Mouse (Mus musculus) neural tube, embryonic 12.5 days (tissue): Measurements from ENCODE around the gene Olfr1133. TPM values are rescaled to one million over a fixed set of nuclear protein-coding genes. Genes with fewer than 3 reads are reported as not detected.
"Not testable (repeated sequence)": the region's sequence is repeated elsewhere in the genome, so short reads cannot be mapped to it uniquely, and the experiment has no call there.

Experiments
- ATAC-seq: fragments of 200-750 bp; cut with Nextera tagmentation; 2 replicates; pipeline ENCODE4 v1.8.0; 2017; ENCODE audit warnings: low read depth, mild to moderate bottlenecking, moderate TSS enrichment, moderate library complexity; ENCODE audit not compliant: low FRiP score
- H3K27ac ChIP-seq: fragments of 300-500 bp; sonication (generic); 2 replicates; pipeline ENCODE4 v1.5.1; 2016
- H3K27me3 ChIP-seq: fragments of 300-500 bp; sonication (generic); replicated peaks from 2 replicates; pipeline ENCODE4 v1.6.1; 2016; ENCODE audit warnings: mild to moderate bottlenecking
- H3K36me3 ChIP-seq: fragments of 300-500 bp; sonication (generic); 2 replicates; pipeline ENCODE4 v1.6.1; 2016; ENCODE audit warnings: mild to moderate bottlenecking
- H3K4me1 ChIP-seq: fragments of 300-500 bp; sonication (generic); 2 replicates; pipeline ENCODE4 v1.6.1; 2016
- H3K4me2 ChIP-seq: fragments of 300-500 bp; sonication (generic); replicated peaks from 2 replicates; pipeline ENCODE4 v1.6.1; 2016; ENCODE audit warnings: mild to moderate bottlenecking
- H3K4me3 ChIP-seq: fragments of 300-500 bp; sonication (generic); 2 replicates; pipeline ENCODE4 v1.5.1; 2016
- H3K9ac ChIP-seq: fragments of 300-500 bp; sonication (generic); 2 replicates; pipeline ENCODE4 v1.6.1; 2016; ENCODE audit warnings: mild to moderate bottlenecking
- H3K9me3 ChIP-seq: fragments of 300-500 bp; sonication (generic); 2 replicates; pipeline ENCODE4 v1.6.1; 2016; ENCODE audit warnings: mild to moderate bottlenecking
- WGBS: fragments of 180-500 bp; shearing (Covaris S2); methylation state at CpG from one replicate; pipeline ENCODE4 v1.1.7; 2016; 5-methylcytosine and 5-hydroxymethylcytosine counted together
- polyA plus RNA-seq: library from polyadenylated mRNA; unstranded; fragments of >200 nt; fragmentation: Nextera tagmentation; extraction: Ambion mirVana; gene quantifications from 2 replicates; pipeline ENCODE4 v1.2.1, GENCODE M21; 2016

The Olfr1133 gene
- not detected in 2 replicates for polyA plus RNA-seq

- H3K9ac ChIP-seq: no peak within 1 kb of the TSS
- no peak for ATAC-seq
- H3K4me2 ChIP-seq: no peak within 1 kb of the TSS
- H3K27me3 ChIP-seq: no peaks in the 10 kb centered on the region
- H3K27ac ChIP-seq: no peak within 1 kb of the TSS
- no peaks in the 10 kb centered on the region for H3K36me3 ChIP-seq
- no peaks in the 10 kb centered on the region for H3K4me1 ChIP-seq
- H3K4me3 ChIP-seq: no peak within 1 kb of the TSS
- H3K9me3 ChIP-seq: no peaks in the 10 kb centered on the region
These were observed at the start of gene Olfr1133 for GRCm38 (mm10) chr2:87647274-87647673. Gene Olfr1133 (minus strand): TSS chr2:87647374.

DNA sequence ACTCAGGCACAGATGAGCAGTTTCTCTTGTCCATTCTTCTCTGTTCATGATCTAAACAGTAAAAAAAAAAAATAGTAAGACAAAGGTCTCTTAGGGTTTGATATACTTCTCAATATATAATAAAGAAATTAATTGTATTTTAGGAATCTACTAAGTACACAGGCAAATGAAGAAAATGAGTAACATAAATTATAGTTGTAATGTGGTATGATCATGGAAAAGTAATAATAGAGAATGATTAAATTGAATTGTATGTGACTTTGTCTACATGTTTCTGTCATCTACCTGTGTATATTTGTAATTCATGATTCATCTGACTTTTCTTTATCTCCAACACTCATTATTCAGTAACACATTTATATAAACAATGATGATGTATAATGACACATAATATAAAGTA lies 46.7 kb upstream of the Olfr1133 start, which contains the start of gene Olfr1136:
TSS of gene Olfr1136 (minus strand) at position 101 of the 400 bp plus-strand sequence.
- Histone ChIP-seq H3K27ac (no peak within 1 kb of the TSS), H3K4me3 (no peak within 1 kb of the TSS), H3K27me3 (no peaks in the 10 kb centered on the region), H3K4me2 (no peak within 1 kb of the TSS), H3K4me1 (no peaks in the 10 kb centered on the region), H3K36me3 (no peaks in the 10 kb centered on the region), H3K9me3 (no peaks in the 10 kb centered on the region), H3K9ac (no peak within 1 kb of the TSS)
- no peak for ATAC-seq

DNA sequence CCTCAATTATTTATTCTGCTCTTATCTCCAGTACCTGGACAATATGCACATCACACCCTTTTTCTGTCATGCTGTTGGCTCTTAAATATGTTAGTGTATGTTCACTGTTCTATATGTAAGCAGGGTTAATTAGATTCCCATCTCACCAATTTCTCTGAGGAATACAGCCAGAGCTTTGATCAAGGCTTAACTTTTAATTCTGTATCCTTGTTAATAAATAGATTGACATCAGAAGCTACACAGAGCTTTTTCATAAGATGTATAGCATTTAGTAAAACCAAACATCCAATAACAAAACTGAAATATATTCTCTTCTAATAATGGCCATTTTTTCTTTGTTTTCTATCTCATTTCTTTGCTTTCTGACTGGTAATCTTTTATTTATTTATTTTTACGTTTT lies 26.4 kb upstream of the Olfr1133 start, which contains the start of gene Olfr1135:
TSS of gene Olfr1135 (minus strand) at position 101 of the 400 bp plus-strand sequence.
- H3K9ac ChIP-seq: no peak within 1 kb of the TSS
- H3K4me3 ChIP-seq: no peak within 1 kb of the TSS
- H3K27me3 ChIP-seq: no peaks in the 10 kb centered on the region
- no peak within 1 kb of the TSS for H3K27ac ChIP-seq
- WGBS: 24% methylated on average over 1 of the region's 1 CpGs
- H3K4me1 ChIP-seq: no peaks in the 10 kb centered on the region
- no peaks in the 10 kb centered on the region for H3K36me3 ChIP-seq
- no peak within 1 kb of the TSS for H3K4me2 ChIP-seq
- no peaks in the 10 kb centered on the region for H3K9me3 ChIP-seq
- ATAC-seq: no peak

DNA sequence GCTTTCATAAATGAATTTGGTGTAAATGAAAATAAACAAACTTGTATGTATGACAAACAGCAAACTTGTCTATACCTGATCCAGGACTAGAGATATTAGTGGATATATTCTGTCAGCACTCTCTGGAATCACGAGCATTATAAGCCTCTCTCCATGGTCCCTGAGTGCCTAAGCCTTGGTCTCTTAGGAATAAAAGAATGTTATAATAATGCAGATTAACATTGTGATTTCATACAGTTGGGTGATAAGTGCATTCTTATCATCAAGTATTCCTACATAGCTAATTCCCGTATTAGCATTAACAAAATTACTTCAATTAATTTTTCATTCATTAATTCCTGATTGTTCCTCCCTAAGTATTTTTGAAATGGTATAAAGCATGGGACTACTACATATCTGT lies 11.2 kb upstream of the Olfr1133 start, which contains the start of gene Olfr1134:
TSS of gene Olfr1134 (minus strand) at position 101 of the 400 bp plus-strand sequence.
- H3K9ac ChIP-seq: no peak within 1 kb of the TSS
- H3K27me3 ChIP-seq: no peaks in the 10 kb centered on the region
- H3K36me3 ChIP-seq: no peaks in the 10 kb centered on the region
- ATAC-seq: no peak
- no peak within 1 kb of the TSS for H3K4me3 ChIP-seq
- 86% methylated on average over 2 of the region's 2 CpGs for WGBS
- H3K4me2 ChIP-seq: no peak within 1 kb of the TSS
- H3K9me3 ChIP-seq: no peaks in the 10 kb centered on the region
- H3K27ac ChIP-seq: no peak within 1 kb of the TSS
- no peaks in the 10 kb centered on the region for H3K4me1 ChIP-seq

GRCm38 (mm10) chr2:87642441-87642840 lies 4.7 kb downstream of the Olfr1133 start:
- H3K27ac ChIP-seq: no peak overlapping the region
- no peak for ATAC-seq
- H3K9me3 ChIP-seq: no peaks in the 10 kb centered on the region
- H3K27me3 ChIP-seq: no peaks in the 10 kb centered on the region
- no peaks in the 10 kb centered on the region for H3K4me1 ChIP-seq
- no peaks in the 10 kb centered on the region for H3K36me3 ChIP-seq
- H3K9ac ChIP-seq: no peak overlapping the region
- no peak overlapping the region for H3K4me2 ChIP-seq
- H3K4me3 ChIP-seq: no peak overlapping the region

DNA sequence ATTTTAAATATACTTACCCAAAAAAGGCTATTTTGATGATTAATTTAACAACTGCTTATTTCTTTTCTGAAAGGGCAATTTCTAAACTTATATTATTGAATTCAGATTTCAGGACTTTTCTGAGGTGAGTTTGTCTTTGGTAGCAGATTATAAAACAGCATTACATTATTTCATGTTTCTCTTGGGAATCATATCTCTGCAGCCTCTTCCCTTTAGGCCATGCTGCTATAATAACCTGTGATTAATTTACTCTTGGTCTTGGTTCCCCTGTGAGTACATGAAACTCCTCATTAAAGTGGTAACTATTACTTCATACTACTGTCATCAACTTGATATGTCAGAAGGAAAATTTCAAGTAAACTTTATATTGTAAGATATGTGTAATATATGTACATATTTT lies 9.7 kb downstream of the Olfr1133 start, which contains the start of gene Olfr1132:
TSS of gene Olfr1132 (minus strand) at position 101 of the 400 bp plus-strand sequence.
- ATAC-seq: no peak
- Histone ChIP-seq H3K36me3 (no peaks in the 10 kb centered on the region), H3K4me1 (no peaks in the 10 kb centered on the region), H3K4me2 (no peak within 1 kb of the TSS), H3K4me3 (no peak within 1 kb of the TSS), H3K9ac (no peak within 1 kb of the TSS), H3K9me3 (no peaks in the 10 kb centered on the region), H3K27ac (no peak within 1 kb of the TSS), H3K27me3 (no peaks in the 10 kb centered on the region)

DNA sequence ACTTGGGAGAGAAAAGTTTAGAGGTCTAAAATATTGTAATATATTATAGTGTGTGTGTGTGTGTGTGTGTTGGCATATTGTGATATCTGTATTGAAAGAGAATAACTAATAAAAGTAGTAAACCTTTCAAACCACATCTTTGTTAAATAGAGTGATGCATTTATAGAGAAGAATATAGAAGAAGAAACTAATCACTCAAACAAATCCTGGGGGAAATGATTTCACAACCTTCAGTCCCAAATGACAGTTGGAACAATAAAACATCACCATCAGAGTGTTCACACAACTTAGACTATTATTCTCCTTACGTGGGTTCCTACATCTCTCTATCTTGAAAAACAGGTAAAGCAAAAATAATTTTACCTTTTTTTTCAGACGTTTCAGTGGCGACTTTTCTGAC lies 20.4 kb downstream of the Olfr1133 start, which contains the start of gene Olfr1131:
TSS of gene Olfr1131 (plus strand) at position 301 of the 400 bp plus-strand sequence.
- ATAC-seq: no peak
- no peaks in the 10 kb centered on the region for H3K4me1 ChIP-seq
- H3K9ac ChIP-seq: no peak within 1 kb of the TSS
- H3K27ac ChIP-seq: no peak within 1 kb of the TSS
- no peaks in the 10 kb centered on the region for H3K36me3 ChIP-seq
- H3K27me3 ChIP-seq: no peaks in the 10 kb centered on the region
- no peak within 1 kb of the TSS for H3K4me2 ChIP-seq
- H3K4me3 ChIP-seq: no peak within 1 kb of the TSS
- WGBS: 71% methylated on average over 3 of the region's 3 CpGs
- no peaks in the 10 kb centered on the region for H3K9me3 ChIP-seq

DNA sequence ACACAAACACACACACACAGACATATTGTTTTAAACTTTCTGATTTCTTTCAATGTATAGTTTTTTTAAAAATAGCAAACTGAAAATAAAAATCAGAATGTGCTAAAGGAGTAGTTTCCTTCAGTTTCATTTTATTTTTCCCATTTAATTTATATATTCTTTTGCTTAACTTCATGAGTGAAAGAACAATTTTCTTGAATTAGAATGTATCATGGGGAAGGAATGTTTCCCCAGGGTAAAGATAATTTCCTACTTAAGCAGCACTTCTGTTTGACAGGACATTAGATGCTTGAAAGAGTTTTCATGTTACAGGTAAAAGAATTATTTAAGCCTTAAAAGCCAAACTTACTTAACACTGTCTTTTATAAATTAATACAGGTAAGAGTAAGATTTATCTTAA lies 41.3 kb downstream of the Olfr1133 start, which contains the start of gene Olfr1130:
TSS of gene Olfr1130 (plus strand) at position 301 of the 400 bp plus-strand sequence.
- H3K36me3 ChIP-seq, H3K4me3 ChIP-seq, H3K27ac ChIP-seq, H3K4me1 ChIP-seq, ATAC-seq, H3K9me3 ChIP-seq, H3K4me2 ChIP-seq, H3K9ac ChIP-seq, H3K27me3 ChIP-seq: not testable (repeated sequence)

Other genes with a start within 250 kb of the Olfr1133 start
- not detected in 2 replicates for gene Olfr1123, start 230.7 kb downstream of the Olfr1133 start, polyA plus RNA-seq
- 0.13 TPM in 2 replicates for gene Olfr1124, start 217.1 kb downstream of the Olfr1133 start, polyA plus RNA-seq
- not detected in 2 replicates for gene Olfr1126, start 193.4 kb downstream of the Olfr1133 start, polyA plus RNA-seq
- gene Pramel7, start 150.3 kb downstream of the Olfr1133 start, polyA plus RNA-seq: not detected in 2 replicates
- gene Pramel6, start 140.8 kb downstream of the Olfr1133 start, polyA plus RNA-seq: not detected in 2 replicates
- gene Olfr153, start 115.6 kb downstream of the Olfr1133 start, polyA plus RNA-seq: not detected in 2 replicates
- not detected in 2 replicates for gene Olfr1128, start 101.8 kb downstream of the Olfr1133 start, polyA plus RNA-seq
- not detected in 2 replicates for gene Olfr1129, start 73.5 kb downstream of the Olfr1133 start, polyA plus RNA-seq
- not detected in 2 replicates for gene Olfr1130, start 41.2 kb downstream of the Olfr1133 start, polyA plus RNA-seq
- gene Olfr1131, start 20.3 kb downstream of the Olfr1133 start, polyA plus RNA-seq: not detected in 2 replicates
- not detected in 2 replicates for gene Olfr1132, start 9.8 kb downstream of the Olfr1133 start, polyA plus RNA-seq
- gene Olfr1134, start 11.1 kb upstream of the Olfr1133 start, polyA plus RNA-seq: not detected in 2 replicates
- not detected in 2 replicates for gene Olfr1135, start 26.3 kb upstream of the Olfr1133 start, polyA plus RNA-seq
- gene Olfr1136, start 46.6 kb upstream of the Olfr1133 start, polyA plus RNA-seq: not detected in 2 replicates
- not detected in 2 replicates for gene Olfr1137, start 65.8 kb upstream of the Olfr1133 start, polyA plus RNA-seq
- not detected in 2 replicates for gene Olfr1138, start 92.6 kb upstream of the Olfr1133 start, polyA plus RNA-seq
- gene Olfr1140, start 96.4 kb upstream of the Olfr1133 start, polyA plus RNA-seq: not detected in 2 replicates
- gene Olfr1141, start 106.6 kb upstream of the Olfr1133 start, polyA plus RNA-seq: not detected in 2 replicates
- gene Olfr152, start 132.1 kb upstream of the Olfr1133 start, polyA plus RNA-seq: not detected in 2 replicates
- gene Olfr1143, start 153.2 kb upstream of the Olfr1133 start, polyA plus RNA-seq: not detected in 2 replicates
- not detected in 2 replicates for gene Olfr1145, start 162.4 kb upstream of the Olfr1133 start, polyA plus RNA-seq
- not detected in 2 replicates for gene Olfr1148, start 183.2 kb upstream of the Olfr1133 start, polyA plus RNA-seq
- not detected in 2 replicates for gene Olfr1150-ps1, start 196.6 kb upstream of the Olfr1133 start, polyA plus RNA-seq
- gene Olfr1151, start 208.5 kb upstream of the Olfr1133 start, polyA plus RNA-seq: not detected in 2 replicates
- gene Olfr1152, start 219.1 kb upstream of the Olfr1133 start, polyA plus RNA-seq: 0.03 TPM in 1 of 2 replicates, not detected in the other
- gene Olfr1153, start 247.6 kb upstream of the Olfr1133 start, polyA plus RNA-seq: not detected in 2 replicates